Mouse (Mus musculus): ENCODE results near the gene Omp. TPM values are rescaled to one million over a fixed set of nuclear protein-coding genes. Genes with fewer than 3 reads are reported as not detected.
"Not testable (repeated sequence)": the region's sequence is repeated elsewhere in the genome, so short reads cannot be mapped to it uniquely, and the experiment has no call there.

Omp gene
- total and polyA plus RNA-seq, 2 experiments from 2014 or later, result 0.05 TPM; not detected in 1

DNA sequence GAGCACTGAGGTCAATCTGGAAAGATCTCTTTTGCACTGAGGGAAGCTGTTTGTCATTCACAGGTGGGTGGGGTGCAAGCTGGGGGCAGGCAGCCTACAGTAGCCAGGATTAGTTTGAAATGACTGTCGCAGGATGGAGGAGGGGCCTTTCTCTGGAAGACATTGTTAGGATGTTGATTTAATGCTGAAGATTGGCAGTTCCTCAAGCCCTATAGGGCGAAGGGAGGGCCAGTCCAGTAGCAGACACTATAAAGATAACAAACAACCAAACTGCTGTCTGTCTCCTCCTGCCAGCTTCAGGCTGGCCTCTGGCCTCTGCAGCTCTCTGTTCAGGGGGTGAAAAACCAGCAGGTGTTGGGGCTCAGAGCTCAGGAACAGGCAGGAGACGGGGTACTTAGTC, 44.4 kb upstream of the Omp start:
- 31% methylated on average over 3 of the region's 3 CpGs for WGBS
- Histone ChIP-seq H3K9ac (replicated peaks; ENCODE audit: low read depth, low read length) (no peak overlapping the region), H3K4me1 (ENCODE audit: control insufficient read depth, insufficient read depth) (peaks cover 15% of the 10 kb centered on the region), H3K27me3 (ENCODE audit: control insufficient read depth, insufficient read depth, low read length) (peaks cover 31% of the 10 kb centered on the region), H3K4me2 (ENCODE audit: low read depth, low read length) (no peak overlapping the region), H3K36me3 (replicated peaks; ENCODE audit: control insufficient read depth, insufficient read depth, low read length) (no peaks in the 10 kb centered on the region), H3K9me3 (replicated peaks; ENCODE audit: control insufficient read depth, low read length) (no peaks in the 10 kb centered on the region), H3K4me3 (ENCODE audit: low read depth, low read length) (no peak overlapping the region), H3K27ac (ENCODE audit: low read depth) (no peak overlapping the region)
- ATAC-seq (ENCODE audit: insufficient read depth, low read depth), result no peak
- DNase-seq (ENCODE audit: low spot score), result no peak
- TF ChIP-seq CTCF (IDR thresholded peaks at IDR 0.05; ENCODE audit: low read depth), result no peak
- TF ChIP-seq EP300 (IDR thresholded peaks at IDR 0.05; ENCODE audit: low read depth), result no peak

DNA sequence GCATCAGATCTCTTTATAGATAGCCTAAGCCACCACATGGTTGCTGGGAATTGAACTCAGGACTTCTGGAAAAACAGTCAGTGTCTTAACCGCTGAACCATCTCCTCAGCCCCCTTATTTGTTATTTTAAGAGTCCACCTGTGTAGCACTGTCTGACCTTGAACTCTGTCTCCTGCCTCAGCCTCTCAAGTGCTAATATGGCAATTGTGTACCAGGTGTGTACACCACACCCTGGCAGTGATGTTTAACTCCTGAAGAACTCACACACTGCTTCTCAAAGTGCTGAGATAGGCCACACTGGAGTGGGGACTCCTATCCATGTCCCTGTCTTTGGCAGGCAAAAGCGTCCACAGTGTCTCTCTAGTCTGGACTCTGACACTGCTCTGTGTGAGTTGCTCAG, 43.4 kb upstream of the Omp start:
- no peak for ATAC-seq (ENCODE audit: insufficient read depth, low read depth)
- Histone ChIP-seq H3K4me2 (ENCODE audit: low read depth, low read length) (no peak overlapping the region), H3K36me3 (replicated peaks; ENCODE audit: control insufficient read depth, insufficient read depth, low read length) (no peaks in the 10 kb centered on the region), H3K4me3 (ENCODE audit: low read depth, low read length) (no peak overlapping the region), H3K27ac (ENCODE audit: low read depth) (no peak overlapping the region), H3K4me1 (ENCODE audit: control insufficient read depth, insufficient read depth) (peaks cover 6% of the 10 kb centered on the region; the same call in 1 of the 2 replicates), H3K27me3 (ENCODE audit: control insufficient read depth, insufficient read depth, low read length) (peaks cover 20% of the 10 kb centered on the region), H3K9ac (replicated peaks; ENCODE audit: low read depth, low read length) (no peak overlapping the region), H3K9me3 (replicated peaks; ENCODE audit: control insufficient read depth, low read length) (no peaks in the 10 kb centered on the region)
- DNase-seq (ENCODE audit: low spot score), result no peak
- no peak for TF ChIP-seq EP300 (IDR thresholded peaks at IDR 0.05; ENCODE audit: low read depth)
- no peak for TF ChIP-seq CTCF (IDR thresholded peaks at IDR 0.05; ENCODE audit: low read depth)
- 83% methylated on average over 2 of the region's 2 CpGs for WGBS

DNA sequence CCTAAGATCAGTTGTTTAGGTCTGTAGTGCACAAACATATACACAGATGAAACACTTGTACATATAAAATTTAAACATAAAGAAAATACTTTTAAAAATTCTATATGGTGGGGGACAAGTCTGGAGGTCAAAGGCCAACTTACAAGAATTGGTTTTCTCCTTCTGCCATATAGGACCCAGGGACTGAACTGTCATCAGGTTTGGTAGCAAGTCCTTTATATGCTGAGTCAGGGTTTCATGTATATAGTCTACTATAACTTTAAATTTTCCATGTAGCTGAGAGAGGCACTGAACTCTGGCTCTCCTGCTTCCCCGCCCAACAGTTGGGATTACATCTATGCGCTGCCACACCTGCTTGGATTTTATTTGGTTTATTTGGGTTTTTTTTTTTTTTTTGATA, 42.9 kb upstream of the Omp start:
- WGBS, result 95% methylated on average over 2 of the region's 2 CpGs
- Histone ChIP-seq H3K4me2 (ENCODE audit: low read depth, low read length) (no peak overlapping the region), H3K36me3 (replicated peaks; ENCODE audit: control insufficient read depth, insufficient read depth, low read length) (no peaks in the 10 kb centered on the region), H3K4me3 (ENCODE audit: low read depth, low read length) (no peak overlapping the region), H3K9me3 (replicated peaks; ENCODE audit: control insufficient read depth, low read length) (no peaks in the 10 kb centered on the region), H3K4me1 (ENCODE audit: control insufficient read depth, insufficient read depth) (peaks cover 1% of the 10 kb centered on the region; the same call in 1 of the 2 replicates), H3K27ac (ENCODE audit: low read depth) (no peak overlapping the region), H3K27me3 (ENCODE audit: control insufficient read depth, insufficient read depth, low read length) (peaks cover 16% of the 10 kb centered on the region), H3K9ac (replicated peaks; ENCODE audit: low read depth, low read length) (no peak overlapping the region)
- ATAC-seq (ENCODE audit: insufficient read depth, low read depth) (no peak), DNase-seq (ENCODE audit: low spot score) (no peak)
- TF ChIP-seq EP300 (IDR thresholded peaks at IDR 0.05; ENCODE audit: low read depth), result no peak
- no peak for TF ChIP-seq CTCF (IDR thresholded peaks at IDR 0.05; ENCODE audit: low read depth)

- H3K4me1 ChIP-seq (ENCODE audit: control insufficient read depth, insufficient read depth); DNase-seq (ENCODE audit: low spot score); H3K36me3 ChIP-seq (replicated peaks; ENCODE audit: control insufficient read depth, insufficient read depth, low read length); H3K4me3 ChIP-seq (ENCODE audit: low read depth, low read length); H3K4me2 ChIP-seq (ENCODE audit: low read depth, low read length); H3K27me3 ChIP-seq (ENCODE audit: control insufficient read depth, insufficient read depth, low read length); ATAC-seq (ENCODE audit: insufficient read depth, low read depth); H3K27ac ChIP-seq (ENCODE audit: low read depth); H3K9ac ChIP-seq (replicated peaks; ENCODE audit: low read depth, low read length); H3K9me3 ChIP-seq (replicated peaks; ENCODE audit: control insufficient read depth, low read length): not testable (repeated sequence)
- 83% methylated on average over 3 of the region's 3 CpGs for WGBS
Observed at GRCm38 (mm10) chr7:98187332-98187731, 42.0 kb upstream of the Omp start.

DNA sequence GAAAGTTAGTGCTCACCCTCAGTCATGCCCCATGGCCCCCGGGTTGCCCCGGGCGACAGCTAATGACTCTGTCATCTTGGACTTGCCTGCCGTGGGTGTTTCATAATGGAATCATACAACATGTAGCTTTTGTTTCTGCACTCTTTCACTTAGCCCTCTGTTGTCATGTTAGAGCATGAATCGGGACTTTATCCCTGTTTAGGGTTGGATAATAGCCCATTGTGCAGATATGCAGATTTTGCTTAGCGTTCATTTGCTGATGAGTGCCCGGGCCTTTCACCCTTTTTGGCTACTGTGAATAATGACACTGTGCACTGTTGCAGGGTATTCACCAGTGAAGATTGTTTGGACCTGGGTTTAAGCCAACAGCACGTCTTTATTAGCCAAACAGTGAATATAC, 41.3 kb upstream of the Omp start:
- Histone ChIP-seq H3K9me3 (replicated peaks; ENCODE audit: control insufficient read depth, low read length) (no peaks in the 10 kb centered on the region), H3K4me3 (ENCODE audit: low read depth, low read length) (no peak overlapping the region), H3K36me3 (replicated peaks; ENCODE audit: control insufficient read depth, insufficient read depth, low read length) (no peaks in the 10 kb centered on the region), H3K4me1 (ENCODE audit: control insufficient read depth, insufficient read depth) (no peaks in the 10 kb centered on the region), H3K9ac (replicated peaks; ENCODE audit: low read depth, low read length) (no peak overlapping the region), H3K4me2 (ENCODE audit: low read depth, low read length) (no peak overlapping the region), H3K27me3 (ENCODE audit: control insufficient read depth, insufficient read depth, low read length) (no peaks in the 10 kb centered on the region), H3K27ac (ENCODE audit: low read depth) (no peak overlapping the region)
- ATAC-seq (ENCODE audit: insufficient read depth, low read depth), result no peak
- TF ChIP-seq CTCF (IDR thresholded peaks at IDR 0.05; ENCODE audit: low read depth), result no peak
- TF ChIP-seq EP300 (IDR thresholded peaks at IDR 0.05; ENCODE audit: low read depth), result no peak
- 74% methylated on average over 8 of the region's 8 CpGs for WGBS
- DNase-seq (ENCODE audit: low spot score), result no peak

DNA sequence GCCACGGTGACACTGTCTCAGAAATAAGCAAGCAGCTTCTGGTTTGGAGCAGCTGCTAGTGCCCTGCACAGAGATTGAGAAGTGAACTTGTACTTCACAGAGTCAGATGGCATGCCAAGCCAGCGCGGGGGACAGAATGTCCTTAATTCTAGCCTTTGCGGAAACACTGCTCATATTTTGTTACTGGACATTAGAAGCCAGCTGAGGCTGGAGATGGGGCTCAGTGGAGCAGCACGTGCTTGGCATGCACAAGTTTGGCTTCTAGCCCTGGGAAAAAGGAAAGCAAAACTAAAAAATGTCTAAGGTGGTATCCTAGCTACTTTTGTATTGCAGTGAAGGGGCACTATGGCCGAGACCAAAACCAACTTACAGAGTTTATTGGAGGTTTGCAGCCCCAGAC, 40.0 kb upstream of the Omp start:
- Histone ChIP-seq H3K27me3 (ENCODE audit: control insufficient read depth, insufficient read depth, low read length) (no peaks in the 10 kb centered on the region), H3K9ac (replicated peaks; ENCODE audit: low read depth, low read length) (no peak overlapping the region), H3K4me3 (ENCODE audit: low read depth, low read length) (no peak overlapping the region), H3K36me3 (replicated peaks; ENCODE audit: control insufficient read depth, insufficient read depth, low read length) (no peaks in the 10 kb centered on the region), H3K9me3 (replicated peaks; ENCODE audit: control insufficient read depth, low read length) (no peaks in the 10 kb centered on the region), H3K4me2 (ENCODE audit: low read depth, low read length) (no peak overlapping the region), H3K27ac (ENCODE audit: low read depth) (no peak overlapping the region), H3K4me1 (ENCODE audit: control insufficient read depth, insufficient read depth) (no peaks in the 10 kb centered on the region)
- DNase-seq (ENCODE audit: low spot score), result no peak
- TF ChIP-seq EP300 (IDR thresholded peaks at IDR 0.05; ENCODE audit: low read depth) (no peak), CTCF (IDR thresholded peaks at IDR 0.05; ENCODE audit: low read depth) (no peak)
- ATAC-seq (ENCODE audit: insufficient read depth, low read depth), result no peak
- WGBS, result 65% methylated on average over 6 of the region's 6 CpGs
